Mouse (Mus musculus) lung, postnatal 0 days (tissue): Measurements from ENCODE around the gene Pcdh15. TPM values are rescaled to one million over a fixed set of nuclear protein-coding genes. Genes with fewer than 3 reads are reported as not detected.

Source experiments
- ATAC-seq: fragments of 200-750 bp; cut with Nextera tagmentation; 2 replicates; pipeline ENCODE4 v1.8.0; 2017; ENCODE audit warnings: moderate library complexity
- DNase-seq: peaks from one replicate; pipeline ENCODE4 v3.0.0-alpha.2; 2016; ENCODE audit warnings: low spot score
- H3K27ac ChIP-seq: fragments of 300-500 bp; sonication (generic); 2 replicates; pipeline ENCODE4 v1.5.1; 2014; ENCODE audit warnings: antibody characterized with exemption, mild to moderate bottlenecking, low read length, mixed read lengths
- H3K27me3 ChIP-seq: fragments of 300-500 bp; sonication (generic); replicated peaks from 2 replicates; pipeline ENCODE4 v1.6.1; 2014; ENCODE audit warnings: low read length, mixed read lengths; ENCODE audit not compliant: insufficient read depth
- H3K36me3 ChIP-seq: fragments of 300-500 bp; sonication (generic); 2 replicates; pipeline ENCODE4 v1.6.1; 2014; ENCODE audit warnings: low read length, mixed read lengths; ENCODE audit not compliant: insufficient read depth
- H3K4me1 ChIP-seq: fragments of 300-500 bp; sonication (generic); 2 replicates; pipeline ENCODE4 v1.6.1; 2014; ENCODE audit warnings: antibody characterized with exemption, low read depth, low read length, mixed read lengths; ENCODE audit not compliant: insufficient read depth
- H3K4me2 ChIP-seq: fragments of 300-500 bp; sonication (generic); replicated peaks from 2 replicates; pipeline ENCODE4 v1.6.1; 2014; ENCODE audit warnings: low read depth, mild to moderate bottlenecking, low read length, moderate library complexity, mixed read lengths
- H3K4me3 ChIP-seq: fragments of 300-500 bp; sonication (generic); 2 replicates; pipeline ENCODE4 v1.5.1; 2014; ENCODE audit warnings: low read depth, low read length
- H3K9ac ChIP-seq: fragments of 300-500 bp; sonication (generic); replicated peaks from 2 replicates; pipeline ENCODE4 v1.6.1; 2014; ENCODE audit warnings: low read depth, mild to moderate bottlenecking
- H3K9me3 ChIP-seq: fragments of 300-500 bp; sonication (generic); 2 replicates; pipeline ENCODE4 v1.6.1; 2016; ENCODE audit warnings: low read length, mixed read lengths
- CTCF ChIP-seq: IDR thresholded peaks from 2 replicates; pipeline ENCODE4 v1.5.1; 2016; ENCODE audit warnings: antibody characterized with exemption, mild to moderate bottlenecking
- EP300 ChIP-seq: IDR thresholded peaks from 2 replicates; pipeline ENCODE4 v1.6.1; 2016; ENCODE audit warnings: antibody characterized with exemption, mild to moderate bottlenecking, control low read depth
- WGBS: fragments of 180-500 bp; shearing (Covaris S2); extraction: QIAGEN DNeasy Blood & Tissue Kit; methylation state at CpG from one replicate; pipeline ENCODE4 v1.1.7; 2014; 5-methylcytosine and 5-hydroxymethylcytosine counted together
- polyA plus RNA-seq: library from polyadenylated mRNA; unstranded; fragments of >200 nt; fragmentation: Nextera tagmentation; extraction: Ambion mirVana; gene quantifications from 2 replicates; pipeline ENCODE4 v1.2.1, GENCODE M21; 2015

The Pcdh15 gene
- polyA plus RNA-seq, 1 experiment from 2014 or later: 0.06 TPM

- DNase-seq (no peak), ATAC-seq (no peak)
- H3K9me3 ChIP-seq: no peaks in the 10 kb centered on the region
Observed at GRCm38 (mm10) chr10:73931996-73932679, 833.0 kb downstream of the Pcdh15 start.

DNA sequence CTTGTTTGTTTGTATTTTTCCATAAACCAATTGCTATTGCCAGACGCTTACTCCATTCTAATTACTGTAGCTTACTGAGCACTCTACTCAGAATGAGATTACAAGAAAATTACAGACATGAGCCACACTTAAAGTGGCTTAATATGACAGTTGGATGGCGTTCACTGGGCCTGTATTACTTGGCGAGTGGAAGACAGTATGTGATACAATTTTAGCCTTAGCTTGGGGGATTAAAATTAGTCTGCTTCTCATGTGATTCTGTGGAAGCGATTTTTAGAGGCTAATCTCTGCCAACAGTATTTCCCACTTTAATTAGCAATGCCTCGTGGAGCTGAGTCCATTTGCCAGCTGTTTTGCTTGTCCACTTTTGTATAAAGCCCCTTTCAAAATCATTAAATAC lies 837.0 kb downstream of the Pcdh15 start:
- ATAC-seq: no peak
- no peaks in the 10 kb centered on the region for H3K27me3 ChIP-seq
- H3K9ac ChIP-seq: no peak overlapping the region
- no peak for DNase-seq
- no peaks in the 10 kb centered on the region for H3K4me1 ChIP-seq
- no peaks in the 10 kb centered on the region for H3K36me3 ChIP-seq
- 64% methylated on average over 5 of the region's 5 CpGs for WGBS
- H3K27ac ChIP-seq: no peak overlapping the region
- H3K4me3 ChIP-seq: no peak overlapping the region
- no peaks in the 10 kb centered on the region for H3K9me3 ChIP-seq
- no peak for TF ChIP-seq EP300
- no peak for TF ChIP-seq CTCF
- H3K4me2 ChIP-seq: no peak overlapping the region

More at GRCm38 (mm10) chr10:73931996-73932679, 833.0 kb downstream of the Pcdh15 start:
- no peak for TF ChIP-seq CTCF
- TF ChIP-seq EP300: no peak
- 86% methylated on average over 4 of the region's 4 CpGs for WGBS
- Histone ChIP-seq H3K36me3 (no peaks in the 10 kb centered on the region), H3K27ac (no peak overlapping the region), H3K4me3 (no peak overlapping the region), H3K27me3 (no peaks in the 10 kb centered on the region), H3K4me2 (no peak overlapping the region), H3K9ac (no peak overlapping the region), H3K4me1 (no peaks in the 10 kb centered on the region)

GRCm38 (mm10) chr10:73938989-73939388 lies 839.8 kb downstream of the Pcdh15 start:
- no peak overlapping the region for H3K4me3 ChIP-seq
- no peaks in the 10 kb centered on the region for H3K27me3 ChIP-seq
- no peaks in the 10 kb centered on the region for H3K4me1 ChIP-seq
- no peaks in the 10 kb centered on the region for H3K36me3 ChIP-seq
- 78% methylated on average over 3 of the region's 3 CpGs for WGBS
- H3K9ac ChIP-seq: no peak overlapping the region
- ATAC-seq: no peak
- no peak overlapping the region for H3K4me2 ChIP-seq
- no peak for TF ChIP-seq EP300
- TF ChIP-seq CTCF: no peak
- no peak for DNase-seq
- no peak overlapping the region for H3K27ac ChIP-seq
- H3K9me3 ChIP-seq: no peaks in the 10 kb centered on the region

DNA sequence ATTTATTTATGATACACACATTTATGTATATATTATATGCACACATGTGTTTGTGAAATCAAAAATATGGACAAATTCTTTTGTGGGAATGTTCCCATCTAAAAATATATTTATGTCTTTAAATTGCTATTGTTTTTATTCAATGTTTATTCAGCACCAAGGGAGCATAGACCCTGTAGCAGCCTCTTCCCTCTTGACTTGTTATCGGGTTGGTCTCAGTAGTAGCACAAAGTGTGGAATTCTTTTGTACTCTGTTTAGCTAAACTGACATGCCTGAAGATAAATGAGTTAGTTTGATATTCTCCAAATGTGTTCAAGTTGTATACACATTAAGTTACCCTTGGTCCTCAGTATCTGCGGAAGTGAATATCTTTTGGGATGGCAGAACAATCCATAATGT lies 848.7 kb downstream of the Pcdh15 start:
- Histone ChIP-seq H3K4me1 (no peaks in the 10 kb centered on the region), H3K4me3 (no peak overlapping the region), H3K27me3 (no peaks in the 10 kb centered on the region), H3K4me2 (no peak overlapping the region), H3K27ac (no peak overlapping the region), H3K9me3 (no peaks in the 10 kb centered on the region), H3K36me3 (no peaks in the 10 kb centered on the region), H3K9ac (no peak overlapping the region)
- ATAC-seq (no peak), DNase-seq (no peak)
- TF ChIP-seq CTCF (no peak), EP300 (no peak)
- WGBS: 39% methylated on average over 2 of the region's 2 CpGs

GRCm38 (mm10) chr10:73953362-73953761 lies 854.2 kb downstream of the Pcdh15 start:
- no peaks in the 10 kb centered on the region for H3K4me1 ChIP-seq
- WGBS: 47% methylated on average over 4 of the region's 4 CpGs
- H3K27ac ChIP-seq: no peak overlapping the region
- no peaks in the 10 kb centered on the region for H3K36me3 ChIP-seq
- TF ChIP-seq CTCF (no peak), EP300 (no peak)
- no peak overlapping the region for H3K9ac ChIP-seq
- peak; percentile 79 for DNase-seq
- H3K4me3 ChIP-seq: no peak overlapping the region
- peak; percentile 26; the same call in 1 of the 2 replicates for ATAC-seq
- no peak overlapping the region for H3K4me2 ChIP-seq
- no peaks in the 10 kb centered on the region for H3K27me3 ChIP-seq
- no peaks in the 10 kb centered on the region for H3K9me3 ChIP-seq

DNA sequence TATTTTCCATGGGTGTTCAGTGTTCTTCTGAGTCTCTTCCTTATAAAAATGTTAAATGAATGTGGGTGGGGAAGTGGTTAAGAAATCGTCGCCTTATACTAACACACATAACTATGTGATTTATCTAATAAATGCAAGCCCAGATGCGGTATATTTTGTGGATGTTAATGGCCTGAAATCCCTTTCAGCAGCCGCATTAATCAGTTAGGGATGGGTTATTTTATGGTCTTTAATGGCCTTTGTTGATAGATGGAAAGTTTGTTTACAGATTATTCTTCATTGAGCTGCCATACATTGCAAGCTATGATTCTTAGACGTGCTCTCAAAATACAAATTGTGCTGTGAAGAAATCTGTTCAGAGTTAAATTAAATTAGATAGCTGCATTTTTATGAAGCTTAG lies 884.9 kb downstream of the Pcdh15 start:
- Histone ChIP-seq H3K9me3 (no peaks in the 10 kb centered on the region), H3K36me3 (no peaks in the 10 kb centered on the region), H3K27ac (no peak overlapping the region), H3K4me2 (no peak overlapping the region), H3K27me3 (no peaks in the 10 kb centered on the region), H3K4me3 (no peak overlapping the region), H3K4me1 (no peaks in the 10 kb centered on the region), H3K9ac (no peak overlapping the region)
- DNase-seq (no peak), ATAC-seq (no peak)
- 65% methylated on average over 5 of the region's 5 CpGs for WGBS
- TF ChIP-seq CTCF: no peak
- no peak for TF ChIP-seq EP300
